Mouse (Mus musculus) induced T-regulatory cell, adult 2 months (primary cell): ENCODE measurements around the gene Trim8.

Experiments
- DNase-seq: peaks from one replicate; pipeline ENCODE4 v3.0.0-alpha.2; 2012; ENCODE audit warnings: low read depth

The Trim8 gene

DNA sequence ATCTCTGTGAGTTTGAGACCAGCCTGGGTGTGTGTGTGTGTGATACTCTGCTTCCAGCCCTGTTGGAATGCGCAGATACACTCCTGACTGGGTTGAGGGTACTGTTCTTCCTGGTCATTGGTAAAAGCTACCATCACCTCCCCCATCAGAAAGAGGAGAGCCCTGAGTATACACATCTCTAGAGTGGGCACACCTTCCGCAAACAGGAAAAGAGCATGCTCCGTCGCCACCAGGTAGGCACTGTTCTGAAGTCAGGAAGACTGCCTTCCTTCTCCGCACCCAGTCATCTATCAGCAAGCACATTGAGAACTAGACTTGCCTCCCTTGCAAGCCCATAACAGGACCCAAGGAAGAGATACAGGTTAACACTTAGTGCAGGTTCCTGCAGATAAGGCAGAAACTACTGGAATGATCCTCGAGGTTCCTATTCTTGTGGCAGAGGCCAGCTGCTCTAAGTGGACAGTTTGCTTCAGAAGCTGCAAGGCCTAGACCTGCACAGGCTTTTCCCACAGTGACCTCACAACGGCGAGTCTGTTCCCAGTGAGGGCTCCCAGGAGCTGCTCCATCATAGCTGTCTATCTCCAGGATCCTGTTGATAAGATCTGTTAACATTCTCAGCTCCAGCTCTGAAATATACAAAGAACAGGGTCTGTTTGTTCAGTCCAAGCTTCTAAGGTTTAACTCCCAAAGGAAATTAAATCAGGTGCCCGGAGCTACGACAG is 20.7 kb upstream of the Trim8 start:
- DNase-seq, result no peak

- no peak for DNase-seq
These were observed 20.1 kb upstream of the Trim8 start for GRCm38 (mm10) chr19:46481352-46481751.

DNA sequence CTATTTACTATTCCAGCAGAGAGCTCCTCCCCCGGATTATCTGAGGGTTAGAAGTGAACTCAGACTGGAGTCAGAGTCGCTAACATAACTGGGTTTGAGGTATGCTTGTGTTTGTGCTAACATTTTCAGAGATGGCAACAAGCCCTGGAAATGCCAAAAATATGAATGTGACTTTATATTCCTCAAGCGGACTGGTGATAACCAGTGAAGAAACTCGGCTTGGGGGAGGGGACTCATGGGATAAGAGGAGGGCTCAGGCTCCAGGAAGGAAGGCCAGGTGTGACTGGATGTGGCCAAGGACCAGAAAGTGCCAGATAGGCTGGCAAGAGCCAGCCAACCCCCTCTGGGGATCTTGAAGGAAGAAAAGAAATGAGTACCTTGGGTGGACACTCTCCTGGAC is 19.7 kb upstream of the Trim8 start:
- DNase-seq, result no peak

DNA sequence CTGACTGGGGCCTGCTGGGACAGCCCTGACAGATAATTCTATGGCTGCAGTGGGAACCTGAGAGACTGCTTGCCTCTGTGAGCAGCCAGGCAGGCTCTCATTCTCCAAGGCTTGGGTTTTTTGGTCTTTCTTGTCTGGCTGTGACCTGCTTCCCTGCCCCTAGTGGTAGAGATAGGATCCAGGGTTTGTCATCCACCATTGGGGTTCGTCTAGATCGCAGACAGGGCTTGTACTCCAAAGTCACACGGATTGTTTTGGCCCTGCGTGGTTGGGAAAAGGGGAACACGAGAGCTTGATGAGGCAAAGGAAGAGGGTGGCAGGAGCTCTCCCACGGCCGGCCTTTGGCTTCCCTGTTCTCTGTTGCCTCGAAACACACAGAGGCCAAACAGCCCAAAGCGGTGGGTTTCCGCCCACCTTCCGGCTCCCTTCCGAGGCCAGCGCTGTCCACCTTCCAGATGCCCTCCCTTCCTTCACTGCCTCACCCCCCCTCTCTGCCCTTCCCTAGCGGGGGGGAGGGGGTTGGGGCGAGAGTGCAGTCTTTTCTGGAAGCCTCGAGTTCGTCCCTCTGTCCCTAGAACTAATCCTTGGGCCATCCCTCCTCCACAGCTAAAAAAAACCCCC is 18.5 kb upstream of the Trim8 start:
- DNase-seq, result peak; percentile 42

GRCm38 (mm10) chr19:46483701-46484328 is 17.7 kb upstream of the Trim8 start:
- DNase-seq, result no peak

DNA sequence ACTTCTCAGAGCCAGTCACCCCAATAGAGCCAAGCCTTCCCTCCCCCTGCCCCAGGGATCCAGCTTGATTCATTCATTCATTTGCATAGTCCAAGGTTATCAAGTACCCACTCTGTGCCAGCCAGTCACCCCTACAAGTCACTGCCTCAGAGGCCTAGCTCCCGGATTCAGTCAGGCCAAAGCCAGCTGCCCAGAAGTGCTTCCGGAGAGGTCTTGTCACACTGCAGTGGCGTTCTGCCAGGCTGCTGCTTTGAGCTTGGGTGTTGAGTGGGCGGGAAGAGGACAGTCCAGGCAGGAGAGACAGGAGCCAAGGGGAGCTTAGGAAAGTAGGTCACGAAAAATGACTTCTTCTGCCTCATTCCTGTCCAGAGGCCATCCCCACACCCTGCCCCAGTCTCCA is 17.0 kb upstream of the Trim8 start:
- DNase-seq, result no peak

GRCm38 (mm10) chr19:46485847-46486246 is 15.7 kb upstream of the Trim8 start:
- DNase-seq, result no peak

DNA sequence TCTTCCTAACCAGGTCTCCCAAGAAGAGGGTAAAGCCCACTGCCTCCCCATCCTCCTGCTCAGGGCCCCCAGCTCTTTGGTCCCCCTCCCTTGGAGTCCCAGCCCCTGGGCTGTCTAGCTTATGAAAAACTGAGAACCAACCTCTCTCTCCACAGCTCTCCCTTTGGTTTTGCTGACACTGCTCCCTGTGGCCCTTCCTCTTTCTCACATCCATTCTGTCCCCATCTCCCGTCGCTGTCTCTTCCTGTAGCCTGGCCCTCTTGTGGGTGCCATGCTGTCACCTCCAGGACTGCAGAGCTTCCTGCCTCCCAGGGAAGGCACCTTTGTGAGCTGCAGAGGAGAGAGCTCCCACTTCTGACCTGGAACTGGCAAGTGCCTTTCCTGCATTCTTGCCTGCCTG is 14.8 kb upstream of the Trim8 start:
- DNase-seq, result no peak

DNA sequence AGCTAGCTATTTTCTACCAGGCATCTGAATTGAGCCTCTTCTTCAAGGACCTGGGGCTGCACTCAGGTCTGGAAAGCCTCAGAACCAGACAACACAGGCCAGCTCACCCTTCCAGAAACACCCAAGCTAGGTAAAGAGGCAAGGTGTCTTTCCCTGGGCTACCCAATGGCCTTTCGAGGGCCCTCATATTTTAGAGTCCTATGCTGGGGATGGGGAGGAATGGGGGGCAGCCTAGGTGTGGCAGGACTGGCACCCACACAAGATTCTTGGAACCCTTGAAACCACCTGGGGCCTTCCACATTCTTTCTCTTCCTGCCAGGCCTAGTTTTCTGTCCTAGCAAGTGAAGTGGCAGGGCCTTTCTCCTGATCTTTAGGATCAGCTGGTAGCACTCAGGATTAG is 12.1 kb upstream of the Trim8 start:
- no peak for DNase-seq

- peak; percentile 39 for DNase-seq
These were observed 10.9 kb upstream of the Trim8 start for GRCm38 (mm10) chr19:46490634-46491033.

GRCm38 (mm10) chr19:46495136-46495535 is 6.4 kb upstream of the Trim8 start:
- DNase-seq, result no peak

GRCm38 (mm10) chr19:46497230-46497629 is 4.3 kb upstream of the Trim8 start:
- no peak for DNase-seq

DNA sequence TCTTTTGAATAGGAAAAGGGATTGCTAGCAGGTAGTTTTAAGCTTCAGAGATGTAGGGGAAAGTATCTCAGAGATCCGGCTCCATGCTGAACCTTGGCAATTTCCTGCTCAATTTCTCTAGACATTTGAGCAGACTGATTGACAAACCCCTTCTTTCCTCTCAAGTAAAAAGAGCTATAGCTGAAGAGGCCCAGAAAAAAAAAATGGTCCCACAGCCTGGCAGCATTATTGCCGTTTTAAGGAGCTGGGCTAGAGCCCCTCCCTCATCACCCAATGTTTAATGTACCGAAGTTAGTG is 2.0 kb upstream of the Trim8 start:
- DNase-seq, result no peak

- DNase-seq, result peak; percentile 100
These were observed 1.5 kb upstream of the Trim8 start for GRCm38 (mm10) chr19:46499836-46500580.

- peak; percentile 64 for DNase-seq
These were observed 741 bp upstream of the Trim8 start for GRCm38 (mm10) chr19:46500581-46501341.

GRCm38 (mm10) chr19:46502069-46502455 is 560 bp downstream of the Trim8 start:
- DNase-seq, result peak; percentile 82

GRCm38 (mm10) chr19:46502471-46503166 is 1.1 kb downstream of the Trim8 start:
- peak; percentile 87 for DNase-seq

DNA sequence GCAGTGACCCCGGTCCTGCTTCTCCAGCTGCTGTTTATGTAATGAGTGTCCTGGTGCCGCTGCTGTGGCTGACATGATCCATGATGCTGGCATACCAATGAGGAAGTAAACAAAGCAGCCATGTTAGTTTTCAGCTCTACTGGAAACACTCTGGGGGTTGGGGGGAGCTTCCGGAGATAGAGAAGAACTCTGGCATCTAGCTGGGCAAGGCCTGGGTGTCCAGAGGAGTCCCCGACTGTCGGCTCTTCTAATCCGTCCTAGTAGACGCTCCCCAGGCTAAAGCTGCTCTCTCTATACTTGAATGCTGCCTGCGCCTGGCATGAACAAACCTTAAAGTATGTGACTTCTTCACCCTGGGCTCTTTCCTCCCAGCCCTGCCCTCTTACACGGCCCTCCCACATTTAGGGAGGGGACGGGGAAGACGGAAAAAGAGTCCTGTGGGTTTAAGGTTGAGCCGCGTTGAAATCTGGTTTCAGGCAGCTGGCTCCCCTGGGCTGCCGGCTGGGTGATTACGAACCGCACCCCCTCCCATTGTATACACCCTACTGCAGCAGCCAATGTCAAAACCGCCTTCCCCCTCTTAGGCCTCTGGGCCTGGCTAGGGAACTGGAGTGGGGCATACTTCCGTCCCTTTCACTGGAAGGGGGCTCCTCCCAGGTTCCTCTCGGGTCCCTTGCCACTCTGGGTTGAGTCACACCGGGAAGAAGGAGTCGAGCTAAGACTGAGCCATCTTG is 2.0 kb downstream of the Trim8 start:
- DNase-seq, result peak; percentile 92

- no peak for DNase-seq
These were observed 2.6 kb downstream of the Trim8 start for GRCm38 (mm10) chr19:46504085-46504552.

DNA sequence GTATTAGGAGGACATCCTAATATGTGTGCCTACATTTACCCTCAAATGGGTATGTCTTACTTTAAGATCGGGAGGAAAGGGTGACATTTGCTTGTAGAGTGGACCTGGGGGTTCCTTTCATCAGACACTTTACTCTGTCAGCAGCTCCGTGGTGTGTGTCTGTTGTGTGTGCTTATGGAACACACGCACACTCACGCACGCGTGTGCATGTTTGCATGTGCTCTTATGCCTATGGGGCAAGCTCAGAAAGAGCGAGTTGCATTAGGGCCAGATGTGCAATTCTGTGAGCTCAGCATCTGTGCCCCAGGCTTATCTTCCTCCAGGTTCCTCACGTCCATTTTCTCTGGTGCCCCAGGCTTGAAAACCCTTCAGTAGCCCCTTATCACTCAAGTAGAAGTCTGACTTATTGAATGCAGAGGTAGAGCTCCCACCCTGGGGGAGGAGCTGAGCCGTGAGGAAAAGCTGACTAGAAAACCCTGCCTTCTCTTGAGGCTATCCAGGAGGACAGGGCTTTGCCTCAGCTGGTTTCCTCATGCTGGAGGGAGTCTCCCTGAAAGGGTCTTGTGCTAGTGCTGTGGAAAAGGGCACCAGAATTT is 3.4 kb downstream of the Trim8 start:
- DNase-seq, result no peak
